Mouse (Mus musculus): ENCODE measurements around the gene Slc16a8.

Slc16a8 gene

GRCm38 (mm10) chr15:79216191-79216590 lies 38.4 kb downstream of the Slc16a8 start:
- no peak for DNase-seq (ENCODE audit: low spot score)

DNA sequence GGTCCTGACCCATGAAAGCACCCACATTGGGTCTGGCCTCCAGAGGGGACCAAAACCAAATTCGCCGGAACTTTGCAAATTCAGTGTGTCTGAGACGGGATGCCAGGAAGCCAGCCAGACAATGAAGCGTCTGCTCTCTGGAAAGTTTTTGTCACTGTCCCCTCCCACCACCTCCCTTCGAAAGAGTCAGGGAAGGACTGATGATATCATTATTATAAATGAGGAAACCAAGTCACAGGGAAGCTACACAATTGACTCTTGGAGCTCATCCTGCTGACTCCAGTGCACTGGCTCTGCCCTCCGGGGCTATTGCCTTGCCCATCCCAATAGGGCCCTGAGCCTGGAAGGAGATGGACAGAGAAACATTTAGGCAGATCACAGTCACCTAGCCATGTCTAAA lies 41.0 kb downstream of the Slc16a8 start:
- no peak for DNase-seq (ENCODE audit: low spot score)

DNA sequence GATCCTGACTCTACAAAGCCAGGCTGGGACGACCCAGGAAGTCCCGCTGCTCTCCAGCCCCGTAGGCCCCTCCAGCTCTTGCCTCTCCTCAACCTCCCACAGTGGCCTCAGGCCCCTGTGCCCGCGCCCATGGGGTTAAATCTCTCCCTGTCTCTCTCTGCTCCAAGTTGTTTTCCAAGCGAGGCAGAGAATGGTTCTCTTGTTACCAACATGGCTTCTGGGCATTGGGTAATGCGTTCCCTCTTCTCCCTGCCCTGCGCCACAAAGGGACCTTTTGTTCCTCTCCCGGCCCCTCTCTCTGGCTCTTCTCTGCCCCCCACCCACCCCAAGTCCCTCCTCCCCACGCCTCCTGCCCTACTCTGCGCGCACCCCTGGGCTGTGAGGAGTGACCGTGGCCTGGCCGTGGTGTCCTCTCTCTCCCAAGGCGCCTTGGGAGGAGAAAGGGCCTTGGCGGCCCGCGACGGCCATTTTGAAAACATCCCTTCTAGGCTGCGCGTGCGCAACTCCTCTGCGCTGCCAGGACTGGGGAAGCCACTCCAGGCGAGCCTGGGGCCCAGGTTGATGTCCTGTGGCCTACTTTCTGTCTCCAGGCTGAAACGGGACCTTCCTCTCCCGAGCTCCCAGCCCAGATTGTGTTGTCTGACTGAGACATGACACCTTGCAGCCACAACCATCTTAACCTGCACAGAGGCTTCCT lies 41.7 kb downstream of the Slc16a8 start:
- DNase-seq (ENCODE audit: low spot score), result no peak

DNA sequence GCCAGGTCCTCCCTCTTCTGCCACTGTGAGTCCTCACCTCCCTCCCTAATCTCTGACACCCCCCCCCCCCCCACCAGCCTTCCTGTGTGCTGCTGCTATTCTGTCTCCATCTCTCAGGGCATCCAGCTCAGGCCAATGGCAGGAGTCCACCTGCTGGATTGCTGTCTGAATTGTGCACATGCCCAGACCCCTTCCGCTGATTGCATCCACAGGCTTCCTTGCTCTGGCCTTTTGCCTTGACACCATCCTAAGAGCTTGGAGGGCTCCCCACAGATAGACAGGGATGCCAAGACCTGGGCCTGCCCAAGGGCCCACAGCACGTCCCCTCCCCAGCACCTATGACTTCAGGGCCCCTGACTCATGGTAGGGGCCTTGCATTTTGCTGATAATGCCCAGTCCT lies 44.2 kb downstream of the Slc16a8 start:
- no peak for DNase-seq (ENCODE audit: low spot score)

DNA sequence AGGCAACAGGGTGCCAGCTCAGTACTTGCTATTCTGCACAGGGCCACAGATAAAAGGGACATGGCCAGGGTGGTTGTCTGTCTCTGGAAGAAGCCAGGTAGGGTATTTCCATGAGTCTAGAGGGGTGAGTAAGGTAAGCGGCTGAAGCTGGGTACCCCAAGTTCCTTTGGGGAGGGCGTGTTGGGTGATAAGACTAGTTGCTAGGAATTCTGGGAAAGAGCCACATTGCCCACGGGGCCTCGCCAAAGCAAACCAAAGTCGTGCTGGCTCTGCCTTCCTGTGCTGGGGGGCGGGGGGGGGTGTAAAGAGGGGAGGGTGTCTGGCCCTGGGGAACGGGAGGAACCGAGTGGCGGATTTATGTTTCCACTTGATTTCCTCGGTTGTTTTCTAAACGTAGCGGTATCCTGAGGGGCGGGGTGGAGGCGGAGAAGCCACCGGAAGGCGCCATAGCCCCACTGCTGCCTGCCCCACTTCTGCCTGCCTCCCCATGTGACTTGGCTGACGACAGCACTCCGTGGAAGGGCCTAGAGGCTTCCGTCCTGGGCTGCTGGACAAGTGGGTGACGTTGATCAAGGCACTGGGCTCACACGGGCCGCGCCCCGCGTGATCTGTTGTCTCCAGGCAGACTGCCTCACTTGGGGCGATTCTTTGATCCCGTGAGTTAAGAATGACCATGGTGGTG lies 45.7 kb downstream of the Slc16a8 start:
- peak; percentile 55 for DNase-seq (ENCODE audit: low spot score)

DNA sequence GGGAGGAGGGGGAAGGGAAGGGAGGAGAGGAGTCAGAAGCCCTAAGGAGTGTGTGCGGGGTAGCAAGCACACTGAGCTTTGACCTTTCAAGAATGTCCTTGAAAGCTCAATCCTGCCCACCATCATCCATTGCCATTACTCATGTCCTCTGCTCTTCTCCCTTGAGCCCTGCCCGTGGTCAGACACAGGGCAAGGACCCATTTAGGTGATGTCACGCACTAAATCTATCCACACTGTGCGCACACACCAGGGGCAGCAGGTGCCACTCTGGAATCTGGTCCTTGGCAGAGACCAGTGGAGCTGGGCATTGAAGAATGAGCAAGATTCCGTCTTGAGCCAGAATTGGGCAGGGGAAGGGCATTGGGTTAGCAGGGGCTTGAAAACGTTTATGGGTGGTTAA lies 46.4 kb downstream of the Slc16a8 start:
- DNase-seq (ENCODE audit: low spot score), result no peak

GRCm38 (mm10) chr15:79202575-79202974 lies 52.0 kb downstream of the Slc16a8 start:
- no peak for DNase-seq (ENCODE audit: low spot score)

- DNase-seq (ENCODE audit: low spot score), result no peak
Observed at GRCm38 (mm10) chr15:79201491-79202150, 52.9 kb downstream of the Slc16a8 start.

Measured in spleen, adult 12 weeks (tissue).